Comparison of ENCODE assay signal across 11 mouse cellular contexts in genomic region chr6:31665671-31666486, GRCm38 (mm10).
A peak's percentile ranks its signal among the peaks of the same experiment; 100 is the strongest.
DNase-seq lines count a peak whose midpoint lies in the region; ATAC-seq and TF ChIP-seq lines count a peak whose summit lies in the region.
"Had no signal": no experiment of that assay in that cellular context is flagged by ENCODE, and none has a peak within 500 bp of the region (broad histone marks: within the 10 kb centered on the region; RNA-seq: fewer than 3 reads in every experiment).

No protein-coding gene starts in this region.

- DNase-seq in forebrain, postnatal 0 days, result peak; percentile 47
- no peak for DNase-seq in liver, postnatal 0 days
- DNase-seq in liver, result no peak
- DNase-seq in embryonic facial prominence, embryonic 10.5 days (ENCODE audit: low spot score), result peak; percentile 62
- DNase-seq in mesoderm, embryonic 11.5 days (ENCODE audit: low read depth, low spot score), result peak; percentile 63
- no peak for DNase-seq in kidney, adult 18-20 months
- DNase-seq in kidney, postnatal 4 days, result no peak
- DNase-seq: adrenal gland, postnatal 10 days; gastrocnemius, postnatal 36 days; thymus, postnatal 25 days had no signal

- 73% methylated on average over 17 of the region's 17 CpGs for WGBS in forebrain, postnatal 0 days
- whole genome bisulfite sequencing in forebrain, embryonic 12.5 days, result 74% methylated on average over 17 of the region's 17 CpGs
- 50% methylated on average over 17 of the region's 17 CpGs for WGBS in liver, postnatal 0 days (ENCODE audit: insufficient replicate concordance)
- WGBS in embryonic facial prominence, embryonic 10.5 days, result 49% methylated on average over 17 of the region's 17 CpGs

- H3K4me1 ChIP-seq in forebrain, postnatal 0 days (ENCODE audit: insufficient read depth), result no peaks in the 10 kb centered on the region
- H3K4me1 ChIP-seq in forebrain, embryonic 12.5 days, result no peaks in the 10 kb centered on the region; the same call in 1 of the 2 replicates
- no peaks in the 10 kb centered on the region for H3K4me1 ChIP-seq in liver, postnatal 0 days (ENCODE audit: insufficient read depth)
- peaks cover 21% of the 10 kb centered on the region for H3K4me1 ChIP-seq in embryonic facial prominence, embryonic 10.5 days

- peak; percentile 36; the same call in 1 of the 2 replicates for ATAC-seq in forebrain, postnatal 0 days
- ATAC-seq in forebrain, embryonic 12.5 days (ENCODE audit: low FRiP score), result no peak
- 0 out of 2 replicates have a peak, but pooled peaks have one; percentile 7 for ATAC-seq in liver, postnatal 0 days

- H3K36me3 ChIP-seq in forebrain, postnatal 0 days (ENCODE audit: insufficient read depth), result no peaks in the 10 kb centered on the region
- H3K36me3 ChIP-seq in forebrain, embryonic 12.5 days (replicated peaks), result no peaks in the 10 kb centered on the region
- no peaks in the 10 kb centered on the region for H3K36me3 ChIP-seq in liver, postnatal 0 days (replicated peaks; ENCODE audit: insufficient read depth, low read length)
- no peaks in the 10 kb centered on the region for H3K36me3 ChIP-seq in embryonic facial prominence, embryonic 10.5 days (replicated peaks)

- H3K9me3 ChIP-seq in forebrain, postnatal 0 days (ENCODE audit: low read length), result no peaks in the 10 kb centered on the region
- H3K9me3 ChIP-seq in forebrain, embryonic 12.5 days, result no peaks in the 10 kb centered on the region
- H3K9me3 ChIP-seq in liver, postnatal 0 days (ENCODE audit: low read length), result no peaks in the 10 kb centered on the region
- H3K9me3 ChIP-seq in embryonic facial prominence, embryonic 10.5 days, result no peaks in the 10 kb centered on the region

- H3K4me2 ChIP-seq in forebrain, postnatal 0 days (ENCODE audit: low read depth), result no peak overlapping the region
- H3K4me2 ChIP-seq in forebrain, embryonic 12.5 days, result no peak overlapping the region
- no peak overlapping the region for H3K4me2 ChIP-seq in liver, postnatal 0 days (ENCODE audit: low read depth, low read length)

- no peaks in the 10 kb centered on the region for H3K27me3 ChIP-seq in forebrain, postnatal 0 days (ENCODE audit: insufficient read depth, low read length)
- peaks cover 13% of the 10 kb centered on the region; the same call in 1 of the 2 replicates for H3K27me3 ChIP-seq in forebrain, embryonic 12.5 days
- no peaks in the 10 kb centered on the region for H3K27me3 ChIP-seq in liver, postnatal 0 days (ENCODE audit: insufficient read depth, low read length)
- H3K27me3 ChIP-seq in embryonic facial prominence, embryonic 10.5 days (replicated peaks; ENCODE audit: low read depth, poor library complexity, severe bottlenecking), result peaks cover 12% of the 10 kb centered on the region; the same call in 1 of the 2 replicates

- no peak overlapping the region for H3K9ac ChIP-seq in forebrain, postnatal 0 days
- H3K9ac ChIP-seq in forebrain, embryonic 12.5 days, result no peak overlapping the region
- H3K9ac ChIP-seq in liver, postnatal 0 days (replicated peaks), result no peak overlapping the region

- no peak overlapping the region for H3K27ac ChIP-seq in forebrain, postnatal 0 days (ENCODE audit: low read depth, low read length)
- H3K27ac ChIP-seq in forebrain, embryonic 12.5 days, result no peak overlapping the region
- no peak overlapping the region for H3K27ac ChIP-seq in liver, postnatal 0 days (ENCODE audit: low read depth)
- H3K27ac ChIP-seq in embryonic facial prominence, embryonic 10.5 days (replicated peaks), result peak overlapping the region; percentile 51; the same call in 1 of the 2 replicates

- TF ChIP-seq CTCF in forebrain, postnatal 0 days (IDR thresholded peaks at IDR 0.05; ENCODE audit: low read depth), result peak; percentile 35; the same call in 1 of the 2 replicates
- peak; percentile 19; the same call in 1 of the 2 replicates for TF ChIP-seq CTCF in liver, postnatal 0 days (IDR thresholded peaks at IDR 0.05; ENCODE audit: low read depth)

- TF ChIP-seq EP300 in liver, postnatal 0 days (IDR thresholded peaks at IDR 0.05; ENCODE audit: low read depth), result no peak

- H3K4me3 ChIP-seq in forebrain, postnatal 0 days (ENCODE audit: low read depth, low read length), result no peak overlapping the region
- H3K4me3 ChIP-seq in forebrain, embryonic 12.5 days (replicated peaks), result no peak overlapping the region
- H3K4me3 ChIP-seq in liver, postnatal 0 days (ENCODE audit: low read depth, low read length), result no peak overlapping the region
- H3K4me3 ChIP-seq in embryonic facial prominence, embryonic 10.5 days, result peak overlapping the region; percentile 16; the same call in 1 of the 2 replicates

Comparison
In these comparisons a context has a peak if more than half of its experiments do, and no peak if none do; other contexts are left out.
1. DNase-seq: peak in forebrain, postnatal 0 days (single experiment), embryonic facial prominence, embryonic 10.5 days (single experiment) and mesoderm, embryonic 11.5 days (single experiment); none in liver, postnatal 0 days (single experiment), liver (single experiment), kidney, adult 18-20 months (single experiment) and kidney, postnatal 4 days (0 of 2).